ENCODE assay signal across 7 mouse cellular contexts in genomic region chr2:181519201-181519600, GRCm38 (mm10). TPM values are rescaled to one million over a fixed set of nuclear protein-coding genes. Genes with fewer than 3 reads are reported as not detected.
DNase-seq lines count a peak whose midpoint lies in the region; ATAC-seq and TF ChIP-seq lines count a peak whose summit lies in the region.

No protein-coding gene starts in this region.

- no peaks in the 10 kb centered on the region for H3K9me3 ChIP-seq in forebrain, embryonic 15.5 days
- H3K9me3 ChIP-seq in liver, embryonic 14.5 days (ENCODE audit: control insufficient read depth, low read length): no peaks in the 10 kb centered on the region

- 74% methylated on average over 3 of the region's 3 CpGs for WGBS in forebrain, embryonic 15.5 days
- WGBS in liver, embryonic 14.5 days (ENCODE audit: insufficient replicate concordance): 67% methylated on average over 3 of the region's 3 CpGs

- peak overlapping the region; percentile 94 for H3K4me3 ChIP-seq in forebrain, embryonic 15.5 days
- peak overlapping the region in 1 of 2 experiments; percentile 99; a peak in 2 of 4 replicates for H3K4me3 ChIP-seq in liver, embryonic 14.5 days (ENCODE audit: insufficient read depth in 1 of 2, low read depth in 2 of 2, low read length in 2 of 2)

- peak overlapping the region; percentile 95 for H3K27ac ChIP-seq in forebrain, embryonic 15.5 days (replicated peaks)
- H3K27ac ChIP-seq in liver, embryonic 14.5 days: peak overlapping the region; percentile 98

- peaks cover 37% of the 10 kb centered on the region for H3K4me1 ChIP-seq in forebrain, embryonic 15.5 days
- peaks cover 23 to 30% of the 10 kb centered on the region in 2 experiments for H3K4me1 ChIP-seq in liver, embryonic 14.5 days (replicated peaks; ENCODE audit: control insufficient read depth in 2 of 2, insufficient read depth in 2 of 2, low read length in 1 of 2)

- TF ChIP-seq EP300 in liver, embryonic 14.5 days (IDR thresholded peaks at IDR 0.05; ENCODE audit: low read depth): no peak

- peak overlapping the region; percentile 85 for H3K9ac ChIP-seq in forebrain, embryonic 15.5 days (replicated peaks)
- H3K9ac ChIP-seq in liver, embryonic 14.5 days (replicated peaks): peak overlapping the region; percentile 98

- no peak for TF ChIP-seq CTCF in liver, embryonic 14.5 days (IDR thresholded peaks at IDR 0.05; ENCODE audit: low read depth)

- no peaks in the 10 kb centered on the region for H3K27me3 ChIP-seq in forebrain, embryonic 15.5 days
- H3K27me3 ChIP-seq in liver, embryonic 14.5 days (ENCODE audit: control insufficient read depth, insufficient read depth, low read length): no peaks in the 10 kb centered on the region

- H3K4me2 ChIP-seq in forebrain, embryonic 15.5 days (replicated peaks): peak overlapping the region; percentile 64
- peak overlapping the region; percentile 95 for H3K4me2 ChIP-seq in liver, embryonic 14.5 days (ENCODE audit: low read depth)

- ATAC-seq in forebrain, embryonic 15.5 days (replicated peaks): no peak
- ATAC-seq in liver, embryonic 14.5 days (ENCODE audit: insufficient read depth): no peak
- ATAC-seq in monocyte, adult 5-6 weeks (replicated peaks; ENCODE audit: insufficient number of reproducible peaks, low FRiP score, low TSS enrichment, poor library complexity, severe bottlenecking): no peak

- DNase-seq in 3T3-L1 (ENCODE audit: low read depth, low spot score): peak; percentile 45
- peak; percentile 28 for DNase-seq in A20 (ENCODE audit: low read depth, low spot score)
- DNase-seq in liver, embryonic 14.5 days (ENCODE audit: low read depth in 3 of 3, low spot score in 3 of 3): no peak
- DNase-seq in right cerebral cortex, adult 2 months (ENCODE audit: low spot score in 2 of 2): no peak
- no peak for DNase-seq in spleen, postnatal 14 days (ENCODE audit: low spot score in 2 of 2)

- peaks cover 31% of the 10 kb centered on the region for H3K36me3 ChIP-seq in forebrain, embryonic 15.5 days
- H3K36me3 ChIP-seq in liver, embryonic 14.5 days (replicated peaks; ENCODE audit: control insufficient read depth, insufficient read depth, low read depth): peaks cover 19% of the 10 kb centered on the region

RNA-seq across cellular contexts. Expression of gene Dnajc5, which starts 1.1 kb away (rescaled TPM):
- 199 and 209 TPM in 2 replicates for polyA plus RNA-seq in forebrain, embryonic 15.5 days (2015; fragmentation: Nextera tagmentation; extraction: Ambion mirVana)
- polyA plus RNA-seq in liver, embryonic 14.5 days (2012; rRNA removed): 12.5 and 13.9 TPM in 2 replicates
- 20.0 and 23.7 TPM in 2 replicates for polyA plus RNA-seq in liver, embryonic 14.5 days (2014; fragmentation: Nextera tagmentation; extraction: Ambion mirVana)
- 47.3 to 71.5 TPM (median 52.6 TPM) in 3 replicates for total RNA-seq in monocyte, adult 5-6 weeks (2017)

RNA-seq across cellular contexts. Expression of gene Tpd52l2, which starts 22.3 kb away (rescaled TPM):
- polyA plus RNA-seq in forebrain, embryonic 15.5 days (2015; fragmentation: Nextera tagmentation; extraction: Ambion mirVana): 133 and 141 TPM in 2 replicates
- polyA plus RNA-seq in liver, embryonic 14.5 days (2012; rRNA removed): 19.6 and 36.1 TPM in 2 replicates
- polyA plus RNA-seq in liver, embryonic 14.5 days (2014; fragmentation: Nextera tagmentation; extraction: Ambion mirVana): 78.3 and 80.5 TPM in 2 replicates
- 87.5 to 134 TPM (median 104 TPM) in 3 replicates for total RNA-seq in monocyte, adult 5-6 weeks (2017)

RNA-seq across cellular contexts. Expression of gene Abhd16b, which starts 26.2 kb away (rescaled TPM):
- polyA plus RNA-seq in forebrain, embryonic 15.5 days (2015; fragmentation: Nextera tagmentation; extraction: Ambion mirVana): not detected in 2 replicates
- polyA plus RNA-seq in liver, embryonic 14.5 days (2012; rRNA removed): 0.01 TPM in 1 of 2 replicates, not detected in the other
- not detected in 2 replicates for polyA plus RNA-seq in liver, embryonic 14.5 days (2014; fragmentation: Nextera tagmentation; extraction: Ambion mirVana)
- not detected in 3 replicates for total RNA-seq in monocyte, adult 5-6 weeks (2017)

RNA-seq across cellular contexts. Expression of gene Zbtb46, which starts 60.0 kb away (rescaled TPM):
- polyA plus RNA-seq in forebrain, embryonic 15.5 days (2015; fragmentation: Nextera tagmentation; extraction: Ambion mirVana): 9.5 and 10.7 TPM in 2 replicates
- polyA plus RNA-seq in liver, embryonic 14.5 days (2012; rRNA removed): 4.4 and 5.3 TPM in 2 replicates
- polyA plus RNA-seq in liver, embryonic 14.5 days (2014; fragmentation: Nextera tagmentation; extraction: Ambion mirVana): 6.5 and 6.8 TPM in 2 replicates
- total RNA-seq in monocyte, adult 5-6 weeks (2017): 2.3 to 4.3 TPM (median 3.8 TPM) in 3 replicates

Comparison
In these comparisons a context has a peak if more than half of its experiments do, and no peak if none do; other contexts are left out.
1. DNase-seq: peak in 3T3-L1 (single experiment) and A20 (single experiment); none in liver, embryonic 14.5 days (0 of 3), right cerebral cortex, adult 2 months (0 of 2) and spleen, postnatal 14 days (0 of 2).